Mouse (Mus musculus) bone marrow macrophage, adult 2 months (primary cell): ENCODE results near the gene Zfp653.

Source experiments
- CTCF ChIP-seq: IDR thresholded peaks from 2 replicates; pipeline ENCODE4 v1.5.1; 2012; ENCODE audit warnings: low read depth, mild to moderate bottlenecking, low read length, moderate library complexity
- POLR2A ChIP-seq: IDR thresholded peaks from 2 replicates; pipeline ENCODE4 v1.6.1; 2012; ENCODE audit warnings: mild to moderate bottlenecking, low read depth, low read length, borderline replicate concordance

DNA sequence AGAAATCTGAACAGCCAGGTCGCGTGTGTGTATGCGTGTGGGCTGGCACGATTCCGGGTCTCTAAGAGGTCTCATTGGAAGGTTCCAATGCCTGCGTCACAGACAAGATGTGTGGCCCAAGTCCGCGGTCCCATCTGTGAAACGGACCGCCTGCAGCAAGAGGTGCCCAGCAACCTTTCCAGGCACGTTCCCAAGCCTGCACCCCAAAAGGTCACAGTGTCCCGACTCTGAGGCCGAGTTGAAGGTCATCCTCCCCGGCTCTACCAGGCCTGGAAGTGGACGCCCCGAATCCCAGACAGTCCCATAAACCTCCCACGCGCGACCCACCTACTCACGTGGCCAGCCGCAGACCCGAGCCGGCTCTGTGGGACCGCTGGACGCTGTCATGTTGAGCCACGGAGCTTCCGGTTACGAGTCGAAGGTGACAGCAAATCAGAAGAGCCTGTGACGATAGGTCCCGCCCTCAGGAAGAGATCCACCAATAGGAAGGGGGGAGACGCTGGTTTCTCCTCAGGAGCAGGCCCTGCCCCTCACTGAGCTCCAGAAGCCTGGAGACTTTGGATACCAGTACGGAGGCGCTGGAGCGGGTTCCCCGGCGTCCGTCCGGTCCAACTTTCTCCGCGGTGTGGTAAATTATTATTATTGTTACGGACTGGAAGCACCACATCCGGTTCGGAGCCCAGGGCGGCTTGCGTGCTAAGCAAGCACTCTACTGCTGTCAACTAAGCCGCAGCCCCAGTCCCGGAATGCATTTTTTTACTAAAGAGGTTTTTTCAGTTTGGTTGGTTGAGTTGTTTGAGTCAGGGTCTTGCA lies 14.1 kb upstream of the Zfp653 start, which contains the start of gene Ecsit:
- TF ChIP-seq CTCF (0 out of 2 replicates have a peak, but pooled peaks have one; percentile 9), POLR2A (no peak)
